In genomic region chr11:96341701-96342575, GRCm38 (mm10) we compare ENCODE assay signal across 9 mouse cellular contexts. TPM values are rescaled to one million over a fixed set of nuclear protein-coding genes. Genes with fewer than 3 reads are reported as not detected.
DNase-seq lines count a peak whose midpoint lies in the region; TF ChIP-seq lines count a peak whose summit lies in the region.
"Had no signal": no experiment of that assay in that cellular context is flagged by ENCODE, and none has a peak within 500 bp of the region (broad histone marks: within the 10 kb centered on the region; RNA-seq: fewer than 3 reads in every experiment).

No protein-coding gene starts in this region.

- peak overlapping the region; percentile 77 for H3K27ac ChIP-seq in embryonic fibroblast, embryonic 13.5 days (ENCODE audit: insufficient read depth, low read length)

- peak overlapping the region; percentile 30 for H3K4me3 ChIP-seq in embryonic fibroblast, embryonic 13.5 days (ENCODE audit: insufficient read depth, low read length)

- no peak for TF ChIP-seq POLR2A in embryonic fibroblast, embryonic 13.5 days (IDR thresholded peaks at IDR 0.05; ENCODE audit: low read depth, low read length)

- DNase-seq in heart, adult 11 months: peak; percentile 93
- DNase-seq in heart, postnatal 25 days (ENCODE audit: low spot score): no peak
- peak; percentile 59 to 69 for DNase-seq in kidney, adult 8-10 months
- DNase-seq in lung, postnatal 14 days: peak; percentile 63
- DNase-seq in frontal cortex, postnatal 25 days (ENCODE audit: low spot score in 2 of 2): no peak
- DNase-seq in gastrocnemius, postnatal 25 days: no peak
- no peak for DNase-seq in right cerebral cortex, adult 2 months (ENCODE audit: low spot score in 2 of 2)

- peaks cover 3% of the 10 kb centered on the region; the same call in 1 of the 2 replicates for H3K4me1 ChIP-seq in embryonic fibroblast, embryonic 13.5 days (ENCODE audit: control insufficient read depth, insufficient read depth, low read length)

- intact Hi-C loops in heart, postnatal 25 days (cut with DNase I): no loop called here

- TF ChIP-seq CTCF in embryonic fibroblast, embryonic 13.5 days (IDR thresholded peaks at IDR 0.05; ENCODE audit: borderline replicate concordance, insufficient read depth, low read length): no peak

RNA-seq across cellular contexts. Expression of gene Hoxb2, which starts 8.4 kb away (rescaled TPM):
- 1 to 10 TPM in 1 of 2 experiments, under 1 TPM in 1; 0.81 to 1.3 TPM for total RNA-seq in heart, postnatal 25 days (2021)
- polyA plus RNA-seq in embryonic fibroblast, embryonic 13.5 days (2011; ENCODE audit: insufficient read length, low read depth, missing spikeins): 6.6 and 11.0 TPM in 2 replicates
- total RNA-seq in gastrocnemius, postnatal 25 days (2021): under 1 TPM; 0.15 to 0.24 TPM

RNA-seq across cellular contexts. Expression of gene Hoxb3, which starts 18.8 kb away (rescaled TPM):
- under 1 TPM; 0.36 to 0.45 TPM for total RNA-seq in heart, postnatal 25 days (2021)
- polyA plus RNA-seq in embryonic fibroblast, embryonic 13.5 days (2011; ENCODE audit: insufficient read length, low read depth, missing spikeins): 19.1 and 21.9 TPM in 2 replicates
- under 1 TPM; 0.43 to 0.78 TPM for total RNA-seq in gastrocnemius, postnatal 25 days (2021)

RNA-seq across cellular contexts. Expression of gene Hoxb1, which starts 23.6 kb away (rescaled TPM):
- not detected for total RNA-seq in heart, postnatal 25 days (2021)
- not detected in 2 replicates for polyA plus RNA-seq in embryonic fibroblast, embryonic 13.5 days (2011; ENCODE audit: insufficient read length, low read depth, missing spikeins)
- total RNA-seq in gastrocnemius, postnatal 25 days (2021): not detected
- total RNA-seq: hematopoietic stem cell, adult 5-6 weeks had no signal

RNA-seq across cellular contexts. Expression of gene Hoxb4, which starts 23.9 kb away (rescaled TPM):
- under 1 TPM; 0.57 to 0.59 TPM for total RNA-seq in heart, postnatal 25 days (2021)
- polyA plus RNA-seq in embryonic fibroblast, embryonic 13.5 days (2011; ENCODE audit: insufficient read length, low read depth, missing spikeins): 8.3 and 10.4 TPM in 2 replicates
- under 1 TPM; 0.24 to 0.38 TPM for total RNA-seq in gastrocnemius, postnatal 25 days (2021)

RNA-seq across cellular contexts. Expression of gene Hoxb5, which starts 38.8 kb away (rescaled TPM):
- under 1 TPM; 0.10 to 0.14 TPM for total RNA-seq in heart, postnatal 25 days (2021)
- 4.1 and 5.9 TPM in 2 replicates for polyA plus RNA-seq in embryonic fibroblast, embryonic 13.5 days (2011; ENCODE audit: insufficient read length, low read depth, missing spikeins)
- under 1 TPM; 0.38 to 0.64 TPM for total RNA-seq in gastrocnemius, postnatal 25 days (2021)

Comparison
In these comparisons a context has a peak if more than half of its experiments do, and no peak if none do; other contexts are left out.
1. DNase-seq: peak in heart, adult 11 months (single experiment), kidney, adult 8-10 months (2 of 2) and lung, postnatal 14 days (single experiment); none in heart, postnatal 25 days (single experiment), frontal cortex, postnatal 25 days (0 of 2), gastrocnemius, postnatal 25 days (single experiment) and right cerebral cortex, adult 2 months (0 of 2).